Mouse (Mus musculus) brain, embryonic 14.5 days (tissue): ENCODE results near the gene Borcs8.

Experiments
- CTCF ChIP-seq: fragments of 200-500 bp; IDR thresholded peaks from 2 replicates; pipeline ENCODE4 v1.5.1; 2012; ENCODE audit warnings: inconsistent platforms, mild to moderate bottlenecking, moderate library complexity, borderline replicate concordance; ENCODE audit not compliant: insufficient read depth, insufficient read length; ENCODE audit errors: extremely low read depth
- POLR2A ChIP-seq: fragments of 200-500 bp; IDR thresholded peaks from 2 replicates; pipeline ENCODE4 v1.6.1; 2012; ENCODE audit warnings: mild to moderate bottlenecking, inconsistent platforms, borderline replicate concordance; ENCODE audit not compliant: poor library complexity, insufficient read depth, insufficient read length, severe bottlenecking; ENCODE audit errors: extremely low read depth

- TF ChIP-seq POLR2A (no peak), CTCF (no peak)
Measured at GRCm38 (mm10) chr8:70193238-70193637, 53.9 kb downstream of the Borcs8 start.
